Mouse (Mus musculus): Measurements from ENCODE around the gene Bpifa5.
A peak's percentile ranks its signal among the peaks of the same experiment; 100 is the strongest.
"Not testable (repeated sequence)": the region's sequence is repeated elsewhere in the genome, so short reads cannot be mapped to it uniquely, and the experiment has no call there.

The Bpifa5 gene

DNA sequence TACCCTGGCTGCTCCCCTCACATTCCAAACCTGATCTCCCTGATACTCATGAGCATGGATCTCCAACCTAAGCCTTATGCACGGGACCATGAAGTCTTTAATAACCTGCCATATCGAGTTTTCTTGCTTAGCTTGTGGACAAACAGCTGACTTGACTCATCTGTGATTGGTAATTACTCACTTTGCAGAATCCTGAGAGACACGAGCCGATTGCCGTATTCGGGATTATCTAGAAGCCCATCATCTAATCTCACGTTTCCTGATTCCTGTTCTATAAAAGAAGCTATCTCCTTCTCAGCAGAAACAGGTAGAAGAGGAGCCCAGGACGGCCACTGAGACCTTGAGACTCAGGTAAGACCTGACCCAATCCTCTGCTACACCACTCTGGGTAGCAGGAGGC is at the start of gene Bpifa5:
Gene Bpifa5, plus strand, starts transcription at position 301 of the 400 bp plus-strand sequence.
- no peak for DNase-seq

DNA sequence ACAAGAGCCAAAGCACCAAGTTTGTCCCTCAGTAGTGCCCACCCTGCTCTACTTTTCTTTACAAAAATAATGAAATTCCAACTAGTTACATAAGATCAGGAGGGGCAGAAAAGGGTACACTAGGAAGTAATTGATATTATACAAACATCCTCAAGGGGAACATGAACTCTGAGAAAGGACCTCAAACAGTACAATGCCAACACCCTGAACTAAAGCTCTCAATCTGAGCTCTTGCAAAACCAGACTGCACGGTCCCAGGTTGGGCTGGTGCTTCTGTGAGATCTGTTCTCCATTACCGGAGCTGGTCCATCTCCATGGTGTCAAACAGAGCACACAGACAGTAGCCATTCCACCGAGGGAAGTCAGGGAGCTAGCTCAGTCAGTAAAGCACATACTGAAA is 45.0 kb upstream of the Bpifa5 start:
- peak; percentile 3 for DNase-seq

DNA sequence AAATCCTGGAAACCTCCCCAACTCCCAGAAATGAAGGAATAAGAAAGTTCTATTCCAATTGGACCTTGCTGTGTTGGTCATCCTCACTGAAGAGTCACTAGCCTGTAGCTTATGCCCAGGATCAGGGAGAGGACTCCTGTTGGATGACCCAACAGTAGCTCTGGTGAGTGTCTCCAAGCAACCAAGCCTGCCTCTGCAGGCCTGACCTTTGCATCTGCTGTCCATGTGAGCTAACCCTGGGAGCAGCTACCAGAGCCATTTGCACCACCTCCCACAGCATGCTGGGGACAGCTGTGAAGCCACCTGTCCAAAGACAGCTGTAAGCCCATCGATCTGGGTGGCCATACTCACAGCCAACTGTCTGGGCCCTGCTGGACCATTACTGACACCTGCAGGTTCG is 32.3 kb upstream of the Bpifa5 start, which contains the start of gene Bpifa3:
Gene Bpifa3, plus strand, starts transcription at position 217 of the 400 bp plus-strand sequence.
- DNase-seq = no peak

DNA sequence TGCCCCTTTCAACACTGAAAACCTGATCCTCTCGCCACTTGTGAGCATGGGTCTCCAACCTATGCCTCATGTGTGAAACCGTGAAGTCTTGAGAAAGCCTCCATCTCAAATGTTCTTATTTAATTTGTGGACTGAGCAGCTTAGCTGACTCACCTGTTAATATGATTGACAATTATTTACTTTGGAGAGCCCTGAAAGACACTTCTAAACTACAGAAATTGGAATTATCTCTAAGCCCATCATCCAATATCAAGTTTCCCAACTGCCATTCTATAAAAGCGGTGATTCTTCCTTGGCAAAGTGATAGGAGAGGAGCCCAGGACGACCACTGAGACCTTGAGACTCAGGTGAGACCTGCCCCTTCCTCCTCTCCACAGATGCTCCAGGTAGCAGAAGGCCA is 19.8 kb upstream of the Bpifa5 start, which contains the start of gene Bpifa1:
Gene Bpifa1, plus strand, starts transcription at position 301 of the 400 bp plus-strand sequence.
- DNase-seq = no peak

DNA sequence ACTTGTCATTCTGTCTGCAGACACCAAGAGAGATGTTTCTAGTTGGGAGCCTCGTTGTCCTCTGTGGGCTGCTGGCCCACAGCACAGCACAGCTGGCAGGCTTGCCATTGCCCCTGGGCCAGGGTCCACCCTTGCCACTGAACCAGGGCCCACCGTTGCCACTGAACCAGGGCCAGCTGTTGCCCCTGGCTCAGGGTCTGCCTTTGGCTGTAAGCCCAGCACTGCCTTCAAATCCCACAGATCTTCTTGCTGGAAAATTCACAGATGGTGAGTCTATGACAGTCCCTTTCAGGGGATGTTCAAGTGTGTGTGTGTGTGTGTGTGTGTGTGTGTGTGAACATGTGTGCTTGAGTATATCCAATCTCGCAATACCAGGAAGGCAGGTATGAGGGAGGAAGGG is 18.7 kb upstream of the Bpifa5 start:
- DNase-seq = no peak

DNA sequence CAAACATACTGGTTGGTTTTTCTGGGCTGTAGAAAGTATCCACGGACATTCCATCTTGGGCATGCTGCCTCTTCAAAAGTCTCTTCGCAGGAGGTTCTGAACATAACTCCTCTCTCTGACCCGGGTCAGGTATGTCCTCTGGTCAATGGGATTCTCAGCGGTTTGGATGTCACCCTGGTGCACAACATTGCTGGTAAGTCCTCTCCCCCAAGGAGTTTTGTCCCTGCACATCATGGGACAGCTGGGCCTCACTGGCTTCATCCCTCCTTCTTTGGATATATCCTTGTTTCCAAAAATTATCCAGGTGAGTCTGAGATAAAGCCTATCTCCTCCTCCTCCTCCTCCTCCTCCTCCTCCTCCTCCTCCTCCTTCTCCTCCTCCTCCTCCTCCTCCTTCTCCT is 14.9 kb upstream of the Bpifa5 start:
- no peak for DNase-seq

DNA sequence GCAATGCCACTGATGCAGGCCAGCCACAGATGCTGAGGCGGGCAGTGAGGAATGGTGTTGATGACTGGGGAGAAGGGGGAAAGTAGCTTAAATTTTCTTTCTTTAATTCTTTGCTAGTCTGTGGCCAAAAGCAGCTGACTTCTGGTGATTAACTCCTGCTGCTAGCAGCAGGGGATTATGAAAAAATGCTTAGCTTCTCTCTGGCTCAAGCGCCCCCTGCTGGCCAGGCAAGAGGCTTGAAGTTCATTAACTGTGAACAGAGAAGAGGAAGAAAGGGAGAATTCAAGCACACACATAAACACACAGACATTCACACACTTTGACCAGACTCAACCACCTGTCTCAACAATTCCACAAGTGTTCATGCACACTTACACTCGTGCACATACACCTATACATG is 4.0 kb upstream of the Bpifa5 start:
- DNase-seq = peak; percentile 54

DNA sequence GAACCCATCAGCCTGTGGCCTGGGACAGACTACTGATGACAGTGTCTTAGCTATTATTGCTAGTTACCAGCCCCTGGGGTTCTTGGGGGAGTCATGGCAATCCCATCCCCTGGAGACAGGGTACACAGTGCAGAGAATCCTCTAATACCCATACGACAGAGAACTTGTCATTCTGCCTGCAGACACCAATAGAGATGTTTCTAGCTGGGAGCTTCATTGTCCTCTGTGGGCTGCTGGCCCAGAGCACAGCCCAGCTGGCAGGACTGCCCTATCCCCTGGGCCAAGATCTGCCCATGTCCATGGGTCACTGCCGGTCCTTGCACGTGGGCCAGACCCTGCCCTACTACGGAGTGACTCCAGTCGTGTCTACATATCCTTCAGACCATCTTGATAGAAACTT is 899 bp downstream of the Bpifa5 start:
- DNase-seq = no peak

DNA sequence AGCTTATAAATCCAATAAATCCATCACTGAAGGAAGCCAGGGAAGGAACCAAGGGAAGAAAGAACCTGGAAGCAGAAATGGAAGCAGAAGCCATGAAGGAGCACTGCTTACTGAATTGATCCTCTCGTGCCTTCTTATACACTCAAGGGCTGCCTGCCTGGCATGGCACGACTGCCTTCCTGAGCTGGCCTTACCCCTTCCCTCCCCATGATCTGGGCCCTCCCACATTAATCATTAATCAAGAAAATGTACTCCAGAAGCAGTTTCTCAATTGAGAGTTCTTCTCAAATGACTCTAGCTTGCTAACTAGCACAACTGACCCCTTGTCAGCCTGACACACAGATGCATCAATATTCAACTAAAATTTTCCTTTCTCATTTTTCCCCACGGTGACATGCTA is 6.8 kb downstream of the Bpifa5 start:
- no peak for DNase-seq

DNA sequence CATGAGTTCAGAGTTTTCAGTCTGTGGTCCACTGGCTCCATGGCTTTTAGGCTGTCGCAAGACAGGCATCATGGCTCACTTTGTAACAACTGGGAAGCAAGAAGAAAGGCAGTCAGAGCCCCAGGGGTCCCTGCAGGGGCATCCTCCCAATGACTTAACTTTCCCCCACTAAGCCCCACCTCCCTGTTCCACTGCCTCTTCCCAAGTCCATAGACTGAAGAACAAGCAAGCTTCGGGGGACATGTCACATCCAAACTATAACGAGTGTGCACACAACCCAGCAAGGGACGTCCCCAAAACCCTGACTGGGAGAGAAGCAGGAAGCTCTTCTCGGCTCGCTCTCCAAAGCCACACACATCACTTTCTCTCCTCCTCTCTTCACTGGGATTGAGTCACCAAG is 9.2 kb downstream of the Bpifa5 start:
- no peak for DNase-seq

DNA sequence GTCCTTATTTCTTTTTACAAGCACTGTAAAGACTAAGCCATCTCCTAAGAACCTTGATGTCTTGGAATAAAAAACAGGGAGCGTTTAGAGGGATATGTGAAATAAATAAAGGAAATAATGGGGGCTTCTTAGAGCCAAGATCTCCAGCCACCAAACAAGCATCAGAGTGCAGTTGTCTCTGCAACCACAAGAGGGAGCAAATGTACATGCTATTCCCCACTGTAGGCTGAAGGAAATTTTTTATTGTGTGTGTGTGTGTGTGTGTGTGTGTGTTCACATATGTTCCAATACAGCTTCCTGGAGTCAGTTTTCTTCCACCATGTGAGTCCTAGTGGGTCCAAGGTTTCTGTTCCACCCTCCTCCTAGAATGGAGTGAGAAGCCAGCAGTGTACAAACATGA is 10.9 kb downstream of the Bpifa5 start:
- peak; percentile 60 for DNase-seq

DNA sequence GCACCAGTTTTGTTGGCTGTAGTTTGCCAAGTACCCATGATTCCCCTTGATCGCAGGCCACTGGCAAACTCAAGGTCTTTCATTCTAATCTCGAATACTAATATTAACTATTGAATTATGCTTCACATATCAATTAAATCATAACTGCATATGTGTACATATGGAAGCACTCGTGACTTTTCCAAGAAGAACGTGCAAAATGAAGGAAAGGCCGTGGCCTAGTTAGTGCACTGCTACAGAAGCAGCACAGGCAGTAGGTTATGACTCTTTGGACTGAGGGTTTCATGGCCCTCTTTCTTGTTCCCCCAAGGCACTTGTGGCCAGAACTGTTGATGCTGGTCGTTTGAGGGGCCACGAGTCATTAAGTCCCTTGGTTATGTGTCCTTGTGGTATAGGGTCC is 19.5 kb downstream of the Bpifa5 start:
- not testable (repeated sequence) for DNase-seq

DNA sequence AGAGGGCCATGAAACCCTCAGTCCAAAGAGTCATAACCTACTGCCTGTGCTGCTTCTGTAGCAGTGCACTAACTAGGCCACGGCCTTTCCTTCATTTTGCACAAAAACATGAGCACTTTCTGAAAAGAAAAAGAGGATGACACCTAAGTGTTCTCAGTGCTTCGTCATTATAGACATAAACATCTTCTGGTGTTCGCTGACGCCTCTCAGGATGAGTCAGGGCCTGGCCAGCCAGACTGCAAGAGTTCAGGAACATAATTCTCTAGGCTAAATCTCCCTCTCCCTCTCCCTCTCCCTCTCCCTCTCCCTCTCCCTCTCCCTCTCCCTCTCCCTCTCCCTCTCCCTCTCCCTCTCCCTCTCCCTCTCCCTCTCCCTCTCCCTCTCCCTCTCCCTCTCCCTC is 20.7 kb downstream of the Bpifa5 start:
- not testable (repeated sequence) for DNase-seq

DNA sequence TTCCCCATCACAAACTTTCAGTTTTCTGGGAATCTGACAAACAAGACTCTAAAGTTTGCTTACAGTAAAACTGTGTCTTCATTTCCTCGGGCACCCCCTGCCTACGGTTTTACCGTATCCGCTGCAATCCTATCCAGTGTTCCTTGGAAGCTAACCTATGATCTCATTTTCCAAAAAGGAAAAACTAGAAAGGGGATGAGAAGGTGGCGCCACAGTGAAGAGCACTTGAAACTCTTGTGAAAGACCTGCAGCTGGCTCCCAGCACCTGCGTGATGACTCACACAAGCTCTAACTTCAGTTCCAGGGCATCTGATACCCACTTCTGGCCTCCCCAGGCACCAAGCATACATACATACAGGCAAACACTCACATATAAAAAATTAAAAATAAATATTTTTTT is 22.9 kb downstream of the Bpifa5 start:
- DNase-seq = peak; percentile 44

DNA sequence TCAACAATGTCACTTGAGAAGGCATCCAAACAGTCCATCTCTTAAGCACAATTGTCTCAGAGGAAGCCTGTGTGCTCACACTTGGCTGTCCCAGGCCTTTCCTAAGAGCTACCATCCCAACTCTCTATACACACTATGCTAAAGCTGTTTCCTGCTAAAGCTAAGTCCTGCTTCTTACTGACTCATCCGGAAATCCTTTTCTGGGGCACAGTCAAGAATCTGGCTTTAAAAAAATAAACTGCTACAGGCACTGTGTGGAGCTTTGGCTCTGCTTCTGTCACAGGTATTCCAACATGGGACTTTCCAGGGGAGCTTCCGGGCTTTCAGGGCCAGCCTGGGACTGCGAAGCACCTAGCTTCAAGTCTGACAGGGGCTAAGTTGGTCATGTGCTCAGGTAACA is 23.3 kb downstream of the Bpifa5 start:
- DNase-seq = no peak

DNA sequence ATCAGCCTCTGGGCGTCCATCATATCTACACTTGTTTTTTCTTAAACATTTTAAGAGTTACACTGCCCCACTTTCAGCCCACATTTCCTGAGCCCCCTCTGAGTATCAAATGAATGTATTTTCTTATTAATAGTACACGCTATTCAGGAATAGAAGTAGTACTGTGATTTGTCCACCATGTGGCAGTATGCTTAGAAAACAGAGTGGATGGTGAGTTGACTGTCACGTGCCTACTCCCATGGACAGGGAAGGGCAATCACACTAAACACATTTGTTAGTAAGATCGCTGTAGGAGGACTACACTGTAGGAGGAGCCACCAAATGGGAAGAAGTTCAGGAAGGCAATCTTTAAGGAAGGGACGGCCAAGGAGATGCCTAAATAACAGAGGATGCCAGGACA is 25.1 kb downstream of the Bpifa5 start:
- peak; percentile 28 for DNase-seq

DNA sequence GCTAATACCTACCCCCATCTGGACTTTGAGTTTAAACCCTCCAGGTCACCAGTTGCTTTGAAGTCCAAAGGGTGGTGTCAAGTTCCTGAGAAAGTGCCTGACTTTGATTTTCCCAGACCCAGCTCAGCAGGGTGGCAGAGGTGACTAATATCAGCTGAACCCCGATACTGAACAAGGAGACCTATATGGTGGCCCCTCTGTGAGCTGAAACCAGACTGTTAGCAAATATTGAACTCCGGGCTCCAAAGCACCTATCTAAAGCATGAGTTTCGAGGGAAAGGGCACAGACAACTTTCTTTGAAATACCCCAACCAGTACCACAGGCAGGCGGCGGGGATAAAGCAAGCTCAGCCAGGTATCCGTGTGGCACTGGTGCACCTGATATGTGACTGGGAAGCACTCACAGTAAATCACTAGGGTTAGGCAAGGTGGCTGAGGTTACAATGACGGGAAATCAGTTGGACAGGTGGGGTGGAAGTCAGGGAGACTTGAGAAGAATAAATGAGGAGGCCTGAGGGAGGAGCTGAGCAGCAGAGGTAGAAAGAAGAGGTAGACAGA is 27.5 kb downstream of the Bpifa5 start:
- no peak for DNase-seq

DNA sequence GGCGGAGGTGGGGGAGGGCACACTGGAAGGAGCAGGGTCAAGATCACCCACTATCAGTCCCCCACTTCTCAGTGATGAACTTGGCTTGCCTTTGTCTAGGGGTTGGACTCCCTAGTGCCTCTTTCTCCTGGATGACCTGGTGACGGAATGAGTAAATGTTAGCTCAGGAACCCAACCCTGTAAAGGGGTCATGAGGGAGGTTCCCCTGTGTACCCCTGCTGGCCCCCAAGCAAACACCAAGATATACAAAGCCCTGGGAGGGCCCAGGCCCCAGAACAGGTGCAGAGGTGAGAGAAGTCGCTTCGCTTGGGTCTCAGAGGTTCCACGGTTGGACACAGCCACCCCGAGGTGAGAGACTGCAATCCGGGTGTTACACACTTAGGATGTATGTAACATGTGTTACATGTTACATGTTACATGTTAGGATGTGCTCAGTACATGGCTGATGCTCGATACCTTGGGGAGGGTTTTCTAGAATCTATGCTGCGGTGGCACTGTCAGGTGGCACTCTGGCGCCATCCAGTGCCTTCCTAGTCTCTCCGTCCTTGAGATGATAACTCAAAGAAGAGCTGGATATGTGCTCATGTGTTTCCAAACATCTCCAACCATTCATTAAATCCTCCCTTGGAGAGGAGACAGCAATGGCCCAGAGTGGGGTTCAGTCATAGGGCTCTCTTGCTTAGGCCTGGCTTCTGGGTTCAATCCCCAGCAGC is 28.3 kb downstream of the Bpifa5 start, which contains the start of gene Bpifb1:
Gene Bpifb1, plus strand, starts transcription at position 273 of the 713 bp plus-strand sequence.
- no peak for DNase-seq

DNA sequence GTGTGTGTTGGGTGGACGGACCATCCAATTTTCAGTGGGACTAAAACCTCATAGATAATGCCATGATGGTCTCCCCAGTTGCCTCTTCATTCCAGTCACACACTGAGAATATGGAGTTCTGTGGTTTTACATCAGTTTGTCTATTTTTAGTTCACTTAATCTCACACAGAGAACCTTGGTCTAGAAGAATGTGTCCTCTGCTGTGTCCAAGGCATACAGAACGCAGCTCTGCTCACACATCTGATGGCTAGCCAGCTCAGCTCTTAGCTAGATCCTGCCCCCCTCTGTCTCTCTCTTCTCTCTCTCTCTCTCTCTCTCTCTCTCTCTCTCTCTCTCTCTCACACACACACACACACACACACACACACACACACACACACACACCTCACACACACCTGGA is 29.7 kb downstream of the Bpifa5 start:
- DNase-seq = no peak

DNA sequence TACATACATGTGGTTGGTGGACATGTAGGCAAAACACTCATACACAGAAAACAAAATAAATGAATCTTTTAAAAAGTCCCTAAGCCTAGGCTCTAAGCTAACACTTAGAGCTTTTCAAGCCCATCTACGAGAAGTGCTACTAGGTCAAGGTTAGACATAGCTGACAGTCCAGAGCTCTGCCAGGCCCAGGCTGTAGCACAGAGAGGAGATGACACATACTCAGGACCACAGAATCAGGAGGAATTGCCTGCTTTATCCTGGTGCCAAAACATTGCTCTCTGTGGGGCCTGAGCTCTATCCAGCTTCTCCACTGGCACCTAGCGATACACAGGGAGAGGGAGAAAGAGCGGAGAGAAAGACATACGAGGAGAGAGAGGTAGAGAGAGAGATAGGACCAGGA is 30.7 kb downstream of the Bpifa5 start:
- DNase-seq = no peak

DNA sequence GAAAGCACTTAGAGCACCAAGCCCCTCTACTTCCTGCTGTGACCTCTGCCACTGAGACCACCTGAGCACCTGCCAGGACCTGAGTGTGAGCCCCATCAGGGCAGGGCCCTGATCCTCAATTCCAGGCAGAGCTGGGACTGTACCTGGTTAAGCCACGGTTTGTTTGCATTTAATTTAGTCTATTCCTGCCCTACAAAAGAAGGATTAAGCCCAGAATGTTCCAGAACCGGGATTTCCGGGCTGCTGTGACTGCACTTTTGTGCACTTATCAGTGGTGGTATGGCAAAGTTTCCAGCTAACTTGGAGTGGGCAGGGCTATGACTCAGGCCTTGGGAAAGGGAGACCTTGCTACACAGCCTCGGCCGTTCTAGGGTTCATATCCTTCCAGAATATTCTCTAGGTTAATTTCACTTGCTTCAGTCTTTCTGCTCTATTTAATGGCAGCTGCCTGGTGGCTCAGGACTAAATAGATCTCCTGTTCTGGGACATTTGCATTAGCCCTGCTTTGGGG is 31.6 kb downstream of the Bpifa5 start:
- DNase-seq = no peak

DNA sequence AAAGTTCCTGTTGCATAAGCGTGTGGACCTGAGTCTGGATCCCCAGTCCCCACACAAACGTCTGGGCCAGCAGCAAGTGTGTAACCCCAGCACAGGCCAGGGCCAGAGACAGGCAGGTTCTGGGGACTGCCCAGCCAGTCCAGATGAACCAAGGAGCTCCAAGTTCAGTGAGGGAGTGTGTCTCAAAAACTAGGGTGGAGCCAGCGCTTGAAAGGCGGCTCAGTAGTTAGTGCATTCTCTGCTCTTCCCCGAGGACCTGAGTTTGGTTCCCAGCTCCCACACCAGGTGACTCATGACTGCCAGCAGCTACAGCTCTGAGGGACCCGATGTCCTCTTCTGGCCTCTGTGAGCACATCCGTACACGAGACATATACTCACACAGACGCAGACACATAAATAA is 34.6 kb downstream of the Bpifa5 start:
- no peak for DNase-seq

DNA sequence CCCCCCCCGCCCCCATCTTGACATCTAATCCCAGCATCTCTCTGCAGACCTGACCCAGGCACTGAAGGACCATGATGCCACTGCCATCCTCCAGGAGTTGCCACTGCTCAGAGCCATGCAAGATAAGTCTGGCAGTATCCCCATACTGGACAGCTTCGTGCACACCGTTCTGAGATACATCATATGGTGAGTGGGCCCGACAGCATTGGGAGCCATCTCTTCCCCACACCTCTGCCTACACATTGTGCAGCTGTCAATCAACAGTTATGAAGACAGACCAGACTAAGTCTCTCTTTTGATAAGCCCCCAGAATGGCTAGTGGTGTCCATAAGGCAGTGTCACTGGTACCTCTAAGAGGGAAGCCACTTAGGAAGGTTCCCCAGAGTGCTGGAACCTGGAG is 42.2 kb downstream of the Bpifa5 start:
- no peak for DNase-seq

DNA sequence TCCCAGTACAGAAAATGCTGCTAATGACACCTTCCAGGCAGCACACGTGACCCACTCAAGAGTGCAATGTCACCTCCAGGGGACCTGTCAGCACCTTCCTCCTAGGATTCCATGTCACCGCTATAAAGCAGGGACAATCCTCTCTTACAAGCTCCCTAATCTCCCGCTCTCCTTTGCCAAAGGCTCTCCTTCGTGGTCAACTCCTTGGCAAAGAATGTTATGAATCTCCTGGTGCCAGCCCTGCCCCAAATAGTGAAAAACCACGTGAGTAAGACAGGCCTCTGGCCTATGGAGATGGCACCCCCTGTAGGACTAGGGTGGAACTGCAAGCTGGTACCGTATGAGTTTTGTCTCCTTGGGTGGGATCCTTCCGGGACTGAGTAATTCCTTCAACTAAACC is 44.5 kb downstream of the Bpifa5 start:
- peak; percentile 67 for DNase-seq

DNA sequence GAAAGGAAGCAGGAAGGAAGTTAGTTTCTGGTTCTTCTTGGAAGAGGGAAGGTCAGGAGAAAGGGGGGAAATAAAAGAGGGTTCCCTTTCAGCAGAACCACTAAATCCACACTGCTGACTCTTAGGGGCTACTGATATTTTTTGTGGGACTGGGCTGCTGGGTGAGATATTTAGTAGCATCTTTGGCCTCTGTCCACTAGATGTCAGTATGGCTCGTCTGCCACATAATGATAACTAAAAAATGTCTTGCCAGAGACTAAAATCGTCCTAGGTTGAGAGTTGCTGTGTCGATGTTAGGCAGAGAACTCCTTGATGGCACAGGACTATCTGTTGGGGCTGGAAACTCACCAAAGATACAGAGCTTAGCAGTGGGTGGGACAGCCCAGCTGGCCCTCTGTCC is 46.7 kb downstream of the Bpifa5 start:
- DNase-seq = no peak

Measured in lung, postnatal 10 days (tissue).